ENCODE assay signal across 18 mouse cellular contexts in the genomic region with DNA sequence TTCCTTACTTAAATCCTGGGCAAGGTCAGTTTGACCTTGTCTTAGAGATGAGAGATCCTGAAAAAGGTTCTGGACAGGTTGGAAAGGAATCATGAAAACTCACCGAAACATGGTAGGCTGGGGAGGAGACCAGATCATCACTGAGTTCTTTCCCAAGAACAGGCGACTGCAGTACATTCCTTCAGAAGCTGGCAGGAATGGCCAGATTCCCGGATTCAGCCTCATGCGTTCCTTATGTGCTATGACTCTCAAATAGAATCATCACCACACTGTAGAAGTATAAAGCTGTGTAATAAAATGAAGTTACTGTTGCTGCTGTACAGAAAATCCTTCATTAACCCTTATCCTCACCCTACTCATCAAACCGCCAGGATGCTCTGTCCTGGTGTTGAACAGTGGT.
DNase-seq lines count a peak whose midpoint lies in the region; TF ChIP-seq lines count a peak whose summit lies in the region.
"Had no signal": no experiment of that assay in that cellular context is flagged by ENCODE, and none has a peak within 500 bp of the region (broad histone marks: within the 10 kb centered on the region; RNA-seq: fewer than 3 reads in every experiment).

No protein-coding gene starts in this region.

- TF ChIP-seq CTCF in layer of hippocampus, adult 2 months (conservative IDR thresholded peaks at IDR 0.05): no peak

- peak overlapping the region; percentile 55; the same call in 1 of the 2 replicates for H3K27ac ChIP-seq in layer of hippocampus, adult 2 months
- H3K27ac ChIP-seq: embryonic facial prominence, embryonic 10.5 days; embryonic facial prominence, embryonic 12.5 days; forebrain, embryonic 13.5 days; forebrain, embryonic 15.5 days had no signal

- H3K4me3 ChIP-seq in layer of hippocampus, adult 2 months: no peak overlapping the region
- H3K4me3 ChIP-seq: embryonic facial prominence, embryonic 10.5 days; embryonic facial prominence, embryonic 12.5 days; forebrain, embryonic 13.5 days; forebrain, embryonic 15.5 days had no signal

- peak in 1 of 2 experiments; percentile 26 for DNase-seq in layer of hippocampus, adult 2 months (ENCODE audit: low spot score in 2 of 2)
- DNase-seq in layer of hippocampus, adult 11-12 months (ENCODE audit: low spot score): no peak
- peak; percentile 54 to 56 for DNase-seq in right cerebral cortex, postnatal 10 days (ENCODE audit: low spot score in 2 of 2)
- DNase-seq in right cerebral cortex, adult 18-20 months: no peak
- DNase-seq in brain, adult 2 months (ENCODE audit: low read depth, low spot score): peak; percentile 52
- DNase-seq in urinary bladder, postnatal 36 days (ENCODE audit: low spot score in 2 of 2): no peak
- DNase-seq: adrenal gland, adult 2 months; adrenal gland, postnatal 10 days; adrenal gland, postnatal 25 days; cerebellum, adult 11-12 months; cerebellum, adult 2 months; cerebellum, adult 9-10 months; cerebellum, postnatal 10 days; cerebellum, postnatal 25 days had no signal

Comparison
In these comparisons a context has a peak if more than half of its experiments do, and no peak if none do; other contexts are left out.
1. DNase-seq: peak in right cerebral cortex, postnatal 10 days (2 of 2) and brain, adult 2 months (single experiment); none in layer of hippocampus, adult 11-12 months (single experiment), right cerebral cortex, adult 18-20 months (single experiment) and urinary bladder, postnatal 36 days (0 of 2).